Mouse (Mus musculus) hindbrain, postnatal 0 days (tissue): ENCODE data around the gene Sgms1. TPM values are rescaled to one million over a fixed set of nuclear protein-coding genes. Genes with fewer than 3 reads are reported as not detected.

Experiments
- ATAC-seq: fragments of 200-750 bp; cut with Nextera tagmentation; 2 replicates; pipeline ENCODE4 v1.8.0; 2017; ENCODE audit warnings: mild to moderate bottlenecking, moderate TSS enrichment, moderate library complexity
- DNase-seq: peaks from one replicate; pipeline ENCODE4 v3.0.0-alpha.2; 2015; ENCODE audit warnings: low spot score
- H3K27ac ChIP-seq: fragments of 300-500 bp; sonication (generic); 2 replicates; pipeline ENCODE4 v1.5.1; 2014; ENCODE audit warnings: mild to moderate bottlenecking
- H3K27me3 ChIP-seq: fragments of 300-500 bp; sonication (generic); 2 replicates; pipeline ENCODE4 v1.6.1; 2014; ENCODE audit warnings: low read length, mixed read lengths; ENCODE audit not compliant: insufficient read depth
- H3K36me3 ChIP-seq: fragments of 300-500 bp; sonication (generic); 2 replicates; pipeline ENCODE4 v1.6.1; 2014; ENCODE audit warnings: low read length, mixed read lengths; ENCODE audit not compliant: insufficient read depth
- H3K4me1 ChIP-seq: fragments of 300-500 bp; sonication (generic); 2 replicates; pipeline ENCODE4 v1.6.1; 2014; ENCODE audit warnings: antibody characterized with exemption, low read length, mixed read lengths; ENCODE audit not compliant: insufficient read depth
- H3K4me2 ChIP-seq: fragments of 300-500 bp; sonication (generic); 2 replicates; pipeline ENCODE4 v1.6.1; 2014; ENCODE audit warnings: low read depth, mild to moderate bottlenecking, low read length, moderate library complexity, mixed read lengths
- H3K4me3 ChIP-seq: fragments of 300-500 bp; sonication (generic); 2 replicates; pipeline ENCODE4 v1.5.1; 2014; ENCODE audit warnings: low read length
- H3K9ac ChIP-seq: fragments of 300-500 bp; sonication (generic); replicated peaks from 2 replicates; pipeline ENCODE4 v1.6.1; 2014; ENCODE audit warnings: mild to moderate bottlenecking, low read length, moderate library complexity, mixed read lengths
- H3K9me3 ChIP-seq: fragments of 300-500 bp; sonication (generic); 2 replicates; pipeline ENCODE4 v1.6.1; 2016; ENCODE audit warnings: low read length, mixed read lengths
- CTCF ChIP-seq: IDR thresholded peaks from 2 replicates; pipeline ENCODE4 v1.5.1; 2016; ENCODE audit warnings: antibody characterized with exemption, control low read depth, low read depth
- WGBS: fragments of 180-500 bp; shearing (Covaris S2); extraction: QIAGEN DNeasy Blood & Tissue Kit; methylation state at CpG from one replicate; pipeline ENCODE4 v1.1.7; 2014; 5-methylcytosine and 5-hydroxymethylcytosine counted together
- polyA plus RNA-seq: library from polyadenylated mRNA; unstranded; fragments of >200 nt; fragmentation: Nextera tagmentation; extraction: Ambion mirVana; gene quantifications from 2 replicates; pipeline ENCODE4 v1.2.1, GENCODE M21; 2015
- total RNA-seq: library from RNA; depleted of rRNA; stranded (reverse); fragments of >200 nt; gene quantifications from 2 replicates; pipeline ENCODE4 v1.2.3, GENCODE M21; 2014

The Sgms1 gene
- total and polyA plus RNA-seq, 2 experiments from 2014 or later = 23.2 to 32.5 TPM

GRCm38 (mm10) chr19:32159168-32159567, 230.3 kb downstream of the Sgms1 start:
- Histone ChIP-seq H3K9ac (no peak overlapping the region), H3K27ac (no peak overlapping the region), H3K27me3 (no peaks in the 10 kb centered on the region), H3K36me3 (peaks cover 6% of the 10 kb centered on the region; the same call in 1 of the 2 replicates), H3K4me1 (no peaks in the 10 kb centered on the region), H3K4me2 (no peak overlapping the region), H3K4me3 (no peak overlapping the region), H3K9me3 (no peaks in the 10 kb centered on the region)
- no peak for DNase-seq
- ATAC-seq = no peak
- no peak for TF ChIP-seq CTCF
- WGBS = 93% methylated on average over 1 of the region's 1 CpGs

DNA sequence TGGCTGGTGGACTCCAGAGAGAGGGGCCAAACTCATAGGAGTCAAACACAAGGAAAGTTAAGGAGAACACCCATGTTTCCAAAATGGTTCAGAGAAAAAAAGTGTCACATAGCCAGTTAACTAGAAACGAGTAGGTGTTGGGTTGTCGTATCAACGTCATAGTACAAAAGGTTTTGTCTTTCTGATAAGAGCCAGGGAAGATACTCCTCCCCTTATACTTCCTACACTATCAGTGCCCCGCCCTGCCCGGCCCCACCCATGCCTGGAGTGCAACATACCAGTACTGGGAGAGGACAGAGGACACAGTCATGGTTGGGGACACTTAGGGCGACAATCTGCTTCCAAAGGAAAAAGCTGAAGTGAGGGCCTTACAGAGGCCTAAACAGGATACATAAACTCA, 232.5 kb downstream of the Sgms1 start:
- Histone ChIP-seq H3K9me3 (no peaks in the 10 kb centered on the region), H3K4me3 (no peak overlapping the region), H3K36me3 (peaks cover 6% of the 10 kb centered on the region; the same call in 1 of the 2 replicates), H3K27me3 (no peaks in the 10 kb centered on the region), H3K9ac (no peak overlapping the region), H3K4me1 (no peaks in the 10 kb centered on the region), H3K4me2 (no peak overlapping the region), H3K27ac (no peak overlapping the region)
- ATAC-seq (no peak), DNase-seq (no peak)
- 89% methylated on average over 6 of the region's 6 CpGs for WGBS
- TF ChIP-seq CTCF = no peak

GRCm38 (mm10) chr19:32152529-32152928, 237.0 kb downstream of the Sgms1 start:
- H3K4me1 ChIP-seq = no peaks in the 10 kb centered on the region
- ATAC-seq (no peak), DNase-seq (no peak)
- no peak for TF ChIP-seq CTCF
- no peaks in the 10 kb centered on the region for H3K36me3 ChIP-seq
- no peak overlapping the region for H3K4me2 ChIP-seq
- no peaks in the 10 kb centered on the region for H3K27me3 ChIP-seq
- no peak overlapping the region for H3K27ac ChIP-seq
- H3K4me3 ChIP-seq = no peak overlapping the region
- no peak overlapping the region for H3K9ac ChIP-seq
- 84% methylated on average over 6 of the region's 6 CpGs for WGBS
- H3K9me3 ChIP-seq = no peaks in the 10 kb centered on the region

DNA sequence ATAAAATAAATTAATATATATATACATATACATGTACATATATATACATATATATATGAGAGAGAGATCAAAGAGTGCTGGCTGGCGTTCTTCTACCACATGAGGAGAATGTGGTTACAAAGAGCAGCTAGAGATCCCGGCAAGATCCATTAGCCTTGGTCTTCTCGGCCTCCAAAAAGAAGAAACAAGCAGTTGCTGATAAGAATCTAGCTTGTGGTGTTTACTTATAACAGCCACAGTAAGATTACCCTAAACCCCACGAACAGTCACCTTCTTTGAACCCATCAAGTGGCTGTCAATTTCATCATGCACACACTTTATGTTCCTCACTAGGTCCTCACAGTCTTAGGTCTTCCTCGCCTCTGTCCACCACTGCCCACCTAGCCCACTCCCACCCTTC, 240.8 kb downstream of the Sgms1 start:
- WGBS = 92% methylated on average over 5 of the region's 5 CpGs
- H3K27me3 ChIP-seq = no peaks in the 10 kb centered on the region
- no peaks in the 10 kb centered on the region for H3K9me3 ChIP-seq
- no peak overlapping the region for H3K4me2 ChIP-seq
- H3K9ac ChIP-seq = no peak overlapping the region
- DNase-seq (no peak), ATAC-seq (no peak)
- H3K27ac ChIP-seq = no peak overlapping the region
- no peaks in the 10 kb centered on the region for H3K36me3 ChIP-seq
- TF ChIP-seq CTCF = no peak
- no peak overlapping the region for H3K4me3 ChIP-seq
- H3K4me1 ChIP-seq = no peaks in the 10 kb centered on the region

DNA sequence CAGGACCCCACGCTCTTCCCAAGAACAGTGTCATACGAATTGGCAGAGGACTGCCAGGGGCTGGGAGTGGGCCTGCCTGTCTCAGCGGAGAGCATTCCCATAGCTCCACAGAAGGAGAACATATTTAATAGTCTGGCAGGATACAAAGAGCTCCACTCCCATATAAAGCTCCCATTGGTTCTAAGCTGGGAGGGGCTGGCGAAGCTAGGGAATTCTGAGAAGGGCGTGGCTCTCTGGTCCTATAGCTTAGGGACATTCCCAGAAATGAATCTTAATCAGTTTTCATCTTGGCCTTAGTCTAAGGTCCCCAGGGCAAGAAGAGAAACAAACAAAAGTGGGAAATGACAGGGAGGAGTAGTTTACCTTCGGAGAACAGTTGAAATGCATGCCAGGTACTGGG, 247.1 kb downstream of the Sgms1 start:
- DNase-seq = no peak
- Histone ChIP-seq H3K36me3 (no peaks in the 10 kb centered on the region; the same call in 1 of the 2 replicates), H3K4me2 (no peak overlapping the region), H3K27ac (no peak overlapping the region), H3K9ac (no peak overlapping the region), H3K4me3 (no peak overlapping the region), H3K27me3 (no peaks in the 10 kb centered on the region), H3K4me1 (no peaks in the 10 kb centered on the region), H3K9me3 (no peaks in the 10 kb centered on the region)
- no peak for TF ChIP-seq CTCF
- ATAC-seq = no peak
- 81% methylated on average over 6 of the region's 6 CpGs for WGBS

DNA sequence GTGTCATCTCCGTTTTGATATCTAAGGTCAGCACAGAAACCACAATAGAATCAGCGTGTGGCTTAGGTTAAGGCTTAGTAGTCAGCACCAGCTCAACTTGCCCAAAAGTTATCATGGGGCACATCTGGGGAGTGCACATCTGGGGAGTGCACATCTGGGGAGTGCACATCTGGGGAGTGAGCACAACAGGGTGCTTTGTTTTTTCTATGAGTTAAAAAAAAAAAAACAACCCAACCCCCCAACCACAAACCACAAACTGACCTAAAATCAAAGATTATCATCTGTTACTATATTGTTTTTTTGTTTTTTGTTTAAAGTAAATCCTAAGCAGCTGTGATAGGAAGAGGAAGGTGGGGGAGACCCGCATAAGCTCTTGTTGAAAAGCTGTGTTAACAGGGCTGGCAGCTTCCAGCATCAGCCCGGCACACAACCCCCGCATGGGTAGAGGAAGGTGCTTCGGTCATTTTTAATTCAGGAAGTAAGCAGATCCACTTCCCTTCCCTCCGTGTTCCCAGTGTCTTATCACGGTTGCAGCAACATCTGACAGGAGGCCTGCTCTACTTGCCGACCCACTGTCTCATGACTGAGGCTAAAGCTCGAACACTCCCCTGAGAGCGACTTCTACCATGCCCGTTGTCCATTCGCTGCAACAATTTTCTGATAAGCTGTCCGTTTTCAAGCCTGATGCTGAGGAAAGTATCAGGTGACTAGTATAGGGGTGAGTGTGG, 251.0 kb downstream of the Sgms1 start:
- Histone ChIP-seq H3K4me1 (0 out of 2 replicates have a peak, but pooled peaks cover 5% of the 10 kb centered on the region), H3K4me3 (no peak overlapping the region), H3K9me3 (no peaks in the 10 kb centered on the region), H3K9ac (no peak overlapping the region), H3K4me2 (no peak overlapping the region), H3K27me3 (no peaks in the 10 kb centered on the region), H3K36me3 (no peaks in the 10 kb centered on the region; the same call in 1 of the 2 replicates), H3K27ac (no peak overlapping the region)
- ATAC-seq (no peak), DNase-seq (no peak)
- WGBS = 80% methylated on average over 14 of the region's 14 CpGs
- TF ChIP-seq CTCF = no peak

GRCm38 (mm10) chr19:32137904-32138303, 251.6 kb downstream of the Sgms1 start:
- no peak overlapping the region for H3K4me2 ChIP-seq
- no peaks in the 10 kb centered on the region for H3K9me3 ChIP-seq

More at GRCm38 (mm10) chr19:32137904-32138303, 251.6 kb downstream of the Sgms1 start:
- no peak overlapping the region for H3K9ac ChIP-seq
- ATAC-seq (no peak), DNase-seq (no peak)
- no peaks in the 10 kb centered on the region for H3K27me3 ChIP-seq
- 80% methylated on average over 5 of the region's 5 CpGs for WGBS
- H3K36me3 ChIP-seq = no peaks in the 10 kb centered on the region; the same call in 1 of the 2 replicates
- H3K4me1 ChIP-seq = 0 out of 2 replicates have a peak, but pooled peaks cover 5% of the 10 kb centered on the region
- no peak overlapping the region for H3K27ac ChIP-seq
- TF ChIP-seq CTCF = no peak
- no peak overlapping the region for H3K4me3 ChIP-seq
